Comparison of ENCODE assay signal across 21 mouse cellular contexts in the genomic region with DNA sequence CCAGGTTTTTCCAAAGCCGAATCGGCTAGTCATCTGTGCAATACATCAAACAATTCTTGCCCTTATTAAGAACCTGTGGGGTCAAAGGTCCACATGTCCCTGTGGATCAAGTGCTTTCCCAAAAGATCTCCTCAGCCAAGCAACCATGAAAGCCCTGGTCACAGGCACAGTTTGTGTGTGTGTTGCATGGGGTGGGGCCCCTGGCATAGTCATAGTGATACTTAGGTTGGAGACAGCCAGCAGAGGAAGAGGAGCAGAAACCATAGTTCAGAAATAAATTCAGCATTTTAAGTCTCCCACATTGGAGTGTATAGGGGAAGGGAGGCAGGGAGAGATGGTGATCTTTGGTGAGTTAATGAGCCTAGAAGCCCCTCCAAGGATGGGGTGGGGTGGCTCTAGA.
DNase-seq lines count a peak whose midpoint lies in the region; ATAC-seq and TF ChIP-seq lines count a peak whose summit lies in the region.
"Had no signal": no experiment of that assay in that cellular context is flagged by ENCODE, and none has a peak within 500 bp of the region (broad histone marks: within the 10 kb centered on the region; RNA-seq: fewer than 3 reads in every experiment).

No protein-coding gene starts in this region.

- H3K4me2 ChIP-seq in liver, postnatal 0 days (ENCODE audit: low read depth, low read length) = no peak overlapping the region
- no peak overlapping the region for H3K4me2 ChIP-seq in midbrain, embryonic 15.5 days
- H3K4me2 ChIP-seq: embryonic facial prominence, embryonic 15.5 days; hindbrain, embryonic 12.5 days; neural tube, embryonic 15.5 days had no signal

- DNase-seq in A20 (ENCODE audit: low read depth, low spot score) = peak; percentile 87
- peak; percentile 58 for DNase-seq in CD4-positive helper T cell, adult 2 months (ENCODE audit: low read depth, low spot score)
- no peak for DNase-seq in liver, postnatal 0 days
- DNase-seq in embryonic facial prominence, embryonic 10.5 days (ENCODE audit: low spot score) = no peak
- no peak for DNase-seq in right cerebral cortex, postnatal 14 days
- no peak for DNase-seq in yolk sac, embryonic 10.5 days (ENCODE audit: low spot score)
- DNase-seq: adrenal gland, adult 8-10 months; cerebellum, adult 8-10 months; cerebellum, postnatal 36 days; gastrocnemius, postnatal 14 days; kidney, adult 9 months; kidney, postnatal 14 days; right cerebral cortex, adult 18-20 months; thymus, postnatal 14 days had no signal

- no peak for TF ChIP-seq EP300 in liver, postnatal 0 days (IDR thresholded peaks at IDR 0.05; ENCODE audit: low read depth)

- 72% methylated on average over 2 of the region's 2 CpGs for WGBS in bone marrow, adult 2 months
- 71% methylated on average over 2 of the region's 2 CpGs for WGBS in liver, postnatal 0 days (ENCODE audit: insufficient replicate concordance)
- WGBS in embryonic facial prominence, embryonic 10.5 days = 87% methylated on average over 2 of the region's 2 CpGs
- WGBS in midbrain, embryonic 15.5 days = 85% methylated on average over 2 of the region's 2 CpGs

- no peak for ATAC-seq in liver, postnatal 0 days
- no peak for ATAC-seq in midbrain, embryonic 15.5 days (replicated peaks)
- ATAC-seq: forebrain, embryonic 14.5 days had no signal

- peak overlapping the region; percentile 72 for H3K27ac ChIP-seq in bone marrow, adult 2 months (ENCODE audit: control insufficient read depth, insufficient read depth, low read depth, low read length, poor library complexity)
- peak overlapping the region; percentile 91 for H3K27ac ChIP-seq in liver, postnatal 0 days (ENCODE audit: low read depth)
- no peak overlapping the region for H3K27ac ChIP-seq in embryonic facial prominence, embryonic 10.5 days (replicated peaks)
- H3K27ac ChIP-seq in midbrain, embryonic 15.5 days = no peak overlapping the region
- H3K27ac ChIP-seq: embryonic facial prominence, embryonic 15.5 days; hindbrain, embryonic 12.5 days; liver, embryonic 14.5 days; neural tube, embryonic 15.5 days had no signal

- no peak overlapping the region for H3K4me3 ChIP-seq in bone marrow, adult 2 months (replicated peaks; ENCODE audit: control insufficient read depth, low read depth, low read length)
- H3K4me3 ChIP-seq in liver, postnatal 0 days (ENCODE audit: low read depth, low read length) = no peak overlapping the region
- H3K4me3 ChIP-seq in embryonic facial prominence, embryonic 10.5 days = no peak overlapping the region
- no peak overlapping the region for H3K4me3 ChIP-seq in midbrain, embryonic 15.5 days
- H3K4me3 ChIP-seq: embryonic facial prominence, embryonic 15.5 days; hindbrain, embryonic 12.5 days; neural tube, embryonic 15.5 days had no signal

- H3K36me3 ChIP-seq in liver, postnatal 0 days (replicated peaks; ENCODE audit: insufficient read depth, low read length) = no peaks in the 10 kb centered on the region
- no peaks in the 10 kb centered on the region for H3K36me3 ChIP-seq in embryonic facial prominence, embryonic 10.5 days (replicated peaks)
- no peaks in the 10 kb centered on the region for H3K36me3 ChIP-seq in midbrain, embryonic 15.5 days (replicated peaks)
- H3K36me3 ChIP-seq: embryonic facial prominence, embryonic 15.5 days; hindbrain, embryonic 12.5 days; neural tube, embryonic 15.5 days had no signal

- no peaks in the 10 kb centered on the region for H3K27me3 ChIP-seq in liver, postnatal 0 days (ENCODE audit: insufficient read depth, low read length)
- H3K27me3 ChIP-seq in embryonic facial prominence, embryonic 10.5 days (replicated peaks; ENCODE audit: low read depth, poor library complexity, severe bottlenecking) = no peaks in the 10 kb centered on the region
- H3K27me3 ChIP-seq in midbrain, embryonic 15.5 days (replicated peaks) = no peaks in the 10 kb centered on the region
- H3K27me3 ChIP-seq: embryonic facial prominence, embryonic 15.5 days; hindbrain, embryonic 12.5 days; neural tube, embryonic 15.5 days had no signal

- peaks cover 13% of the 10 kb centered on the region for H3K4me1 ChIP-seq in bone marrow, adult 2 months (ENCODE audit: control insufficient read depth, insufficient read depth, low read length)
- H3K4me1 ChIP-seq in liver, postnatal 0 days (ENCODE audit: insufficient read depth) = peaks cover 28% of the 10 kb centered on the region
- peaks cover 32% of the 10 kb centered on the region for H3K4me1 ChIP-seq in embryonic facial prominence, embryonic 10.5 days
- no peaks in the 10 kb centered on the region; the same call in 1 of the 2 replicates for H3K4me1 ChIP-seq in midbrain, embryonic 15.5 days
- H3K4me1 ChIP-seq: embryonic facial prominence, embryonic 15.5 days had no signal

- H3K9ac ChIP-seq in liver, postnatal 0 days (replicated peaks) = no peak overlapping the region
- H3K9ac ChIP-seq in midbrain, embryonic 15.5 days = no peak overlapping the region
- H3K9ac ChIP-seq: embryonic facial prominence, embryonic 15.5 days; hindbrain, embryonic 12.5 days; liver, embryonic 14.5 days; neural tube, embryonic 15.5 days had no signal

- TF ChIP-seq CTCF in bone marrow, adult 2 months (IDR thresholded peaks at IDR 0.05; ENCODE audit: control insufficient read depth, insufficient read depth, low read length) = no peak
- TF ChIP-seq CTCF in liver, postnatal 0 days (IDR thresholded peaks at IDR 0.05; ENCODE audit: low read depth) = no peak

- H3K9me3 ChIP-seq in liver, postnatal 0 days (ENCODE audit: low read length) = 0 out of 2 replicates have a peak, but pooled peaks cover 2% of the 10 kb centered on the region
- H3K9me3 ChIP-seq in embryonic facial prominence, embryonic 10.5 days = 0 out of 2 replicates have a peak, but pooled peaks cover 3% of the 10 kb centered on the region
- H3K9me3 ChIP-seq in midbrain, embryonic 15.5 days = no peaks in the 10 kb centered on the region
- H3K9me3 ChIP-seq: embryonic facial prominence, embryonic 15.5 days; hindbrain, embryonic 12.5 days; neural tube, embryonic 15.5 days had no signal

- no peak for TF ChIP-seq POLR2A in bone marrow, adult 2 months (IDR thresholded peaks at IDR 0.05; ENCODE audit: borderline replicate concordance, control insufficient read depth, low read depth, low read length)

Comparison
In these comparisons a context has a peak if more than half of its experiments do, and no peak if none do; other contexts are left out.
1. DNase-seq: peak in A20 (single experiment) and CD4-positive helper T cell, adult 2 months (single experiment); none in liver, postnatal 0 days (single experiment), embryonic facial prominence, embryonic 10.5 days (single experiment), right cerebral cortex, postnatal 14 days (single experiment) and yolk sac, embryonic 10.5 days (single experiment).
2. H3K27ac ChIP-seq: peak in bone marrow, adult 2 months (single experiment) and liver, postnatal 0 days (single experiment); none in embryonic facial prominence, embryonic 10.5 days (single experiment) and midbrain, embryonic 15.5 days (single experiment).